Mouse (Mus musculus) midbrain, embryonic 15.5 days (tissue): ENCODE results near the gene Stx7. TPM values are rescaled to one million over a fixed set of nuclear protein-coding genes. Genes with fewer than 3 reads are reported as not detected.

Experiments
- ATAC-seq: fragments of 200-750 bp; cut with Nextera tagmentation; replicated peaks from 2 replicates; pipeline ENCODE4 v1.8.0; 2017; ENCODE audit warnings: moderate TSS enrichment
- H3K27ac ChIP-seq: fragments of 300-500 bp; sonication (generic); 2 replicates; pipeline ENCODE4 v1.5.1; 2015; ENCODE audit warnings: mild to moderate bottlenecking, inconsistent platforms
- H3K27me3 ChIP-seq: fragments of 300-500 bp; sonication (generic); replicated peaks from 2 replicates; pipeline ENCODE4 v1.6.1; 2015; ENCODE audit warnings: inconsistent platforms
- H3K36me3 ChIP-seq: fragments of 300-500 bp; sonication (generic); replicated peaks from 2 replicates; pipeline ENCODE4 v1.6.1; 2015; ENCODE audit warnings: inconsistent platforms
- H3K4me1 ChIP-seq: fragments of 300-500 bp; sonication (generic); 2 replicates; pipeline ENCODE4 v1.6.1; 2015; ENCODE audit warnings: inconsistent platforms
- H3K4me2 ChIP-seq: fragments of 300-500 bp; sonication (generic); 2 replicates; pipeline ENCODE4 v1.6.1; 2015; ENCODE audit warnings: inconsistent platforms, mild to moderate bottlenecking, moderate library complexity
- H3K4me3 ChIP-seq: fragments of 300-500 bp; sonication (generic); 2 replicates; pipeline ENCODE4 v1.5.1; 2015; ENCODE audit warnings: mild to moderate bottlenecking, inconsistent platforms
- H3K9ac ChIP-seq: fragments of 300-500 bp; sonication (generic); 2 replicates; pipeline ENCODE4 v1.6.1; 2015; ENCODE audit warnings: mild to moderate bottlenecking, inconsistent platforms
- H3K9me3 ChIP-seq: fragments of 300-500 bp; sonication (generic); 2 replicates; pipeline ENCODE4 v1.6.1; 2016; ENCODE audit warnings: inconsistent platforms
- WGBS: fragments of 180-500 bp; shearing (Covaris S2); methylation state at CpG from one replicate; pipeline ENCODE4 v1.1.7; 2015; ENCODE audit warnings: mixed read lengths; 5-methylcytosine and 5-hydroxymethylcytosine counted together
- polyA plus RNA-seq: library from polyadenylated mRNA; unstranded; fragments of >200 nt; fragmentation: Nextera tagmentation; extraction: Ambion mirVana; gene quantifications from 2 replicates; pipeline ENCODE4 v1.2.1, GENCODE M21; 2015

Stx7 gene
- polyA plus RNA-seq, 1 experiment from 2014 or later = 340 TPM

DNA sequence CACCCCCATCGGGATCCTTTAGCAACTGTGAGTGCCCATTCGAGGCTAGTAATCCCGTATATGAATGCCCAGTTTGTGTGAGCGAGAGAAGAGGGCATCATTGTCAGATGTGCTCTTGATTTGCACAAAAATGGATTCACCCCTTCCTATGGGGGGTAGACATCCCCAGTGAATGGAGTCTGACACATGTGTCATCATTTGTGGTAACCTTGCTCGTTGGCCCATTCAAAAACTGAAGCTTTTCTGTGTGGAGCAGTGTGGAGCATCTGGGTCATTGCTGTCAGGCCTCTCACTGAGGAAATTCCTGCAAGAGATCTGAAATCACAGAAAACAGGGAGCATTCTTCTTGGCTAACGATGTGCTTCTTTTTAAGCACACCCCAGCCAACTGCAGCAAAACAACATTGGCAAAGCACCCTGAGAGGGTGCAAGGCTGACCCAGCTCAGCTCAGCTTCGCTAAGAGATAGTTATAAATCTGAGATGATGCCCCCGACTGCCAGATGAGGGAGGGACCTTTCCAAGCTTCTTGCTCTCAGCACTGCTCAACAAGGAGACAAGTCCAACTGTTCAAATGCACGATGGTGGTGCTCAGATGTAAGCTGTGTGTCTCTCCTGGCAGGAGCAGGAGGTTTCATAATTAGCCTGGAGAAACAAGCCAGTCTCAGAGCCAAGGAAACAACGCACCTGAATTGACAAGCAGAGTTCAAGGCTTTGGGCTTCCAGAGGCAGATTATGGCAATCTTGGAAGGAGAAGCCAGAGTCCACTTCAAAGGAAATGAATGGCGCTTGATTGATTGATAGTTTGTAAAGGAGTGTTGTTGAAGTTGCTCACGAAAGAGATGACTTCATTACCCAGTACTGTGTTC lies 79.4 kb downstream of the Stx7 start:
- no peak overlapping the region for H3K4me2 ChIP-seq
- peaks cover 6% of the 10 kb centered on the region for H3K27me3 ChIP-seq
- no peak overlapping the region for H3K27ac ChIP-seq
- peaks cover 3% of the 10 kb centered on the region for H3K4me1 ChIP-seq
- H3K4me3 ChIP-seq = no peak overlapping the region
- no peaks in the 10 kb centered on the region for H3K9me3 ChIP-seq
- no peaks in the 10 kb centered on the region for H3K36me3 ChIP-seq
- WGBS = 40% methylated on average over 12 of the region's 12 CpGs
- no peak overlapping the region for H3K9ac ChIP-seq
- ATAC-seq = no peak

DNA sequence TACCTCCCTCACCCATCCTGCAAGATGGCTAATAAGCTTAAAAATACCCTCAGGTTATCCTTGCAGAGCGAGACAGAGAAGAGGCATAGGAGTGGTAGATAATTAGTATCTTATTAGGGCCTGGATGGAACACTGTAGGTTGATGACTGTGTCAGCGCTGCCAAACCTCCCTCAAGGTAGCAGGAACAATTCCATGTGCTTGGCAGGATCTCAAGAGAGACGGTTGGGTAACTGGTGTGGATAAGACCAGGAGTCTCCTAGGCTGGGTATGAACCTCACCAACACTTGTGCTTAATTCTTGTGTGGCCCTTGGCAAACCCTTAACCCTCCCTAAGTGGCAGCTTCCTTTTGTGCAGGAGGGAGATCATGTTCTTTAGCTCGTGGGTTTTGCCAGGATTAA lies 83.2 kb downstream of the Stx7 start:
- ATAC-seq = no peak
- no peaks in the 10 kb centered on the region for H3K9me3 ChIP-seq
- H3K4me2 ChIP-seq = no peak overlapping the region
- whole genome bisulfite sequencing = 55% methylated on average over 4 of the region's 4 CpGs
- no peaks in the 10 kb centered on the region for H3K36me3 ChIP-seq
- no peak overlapping the region for H3K4me3 ChIP-seq
- no peak overlapping the region for H3K9ac ChIP-seq
- peaks cover 4% of the 10 kb centered on the region; the same call in 1 of the 2 replicates for H3K4me1 ChIP-seq
- no peaks in the 10 kb centered on the region for H3K27me3 ChIP-seq
- H3K27ac ChIP-seq = no peak overlapping the region

DNA sequence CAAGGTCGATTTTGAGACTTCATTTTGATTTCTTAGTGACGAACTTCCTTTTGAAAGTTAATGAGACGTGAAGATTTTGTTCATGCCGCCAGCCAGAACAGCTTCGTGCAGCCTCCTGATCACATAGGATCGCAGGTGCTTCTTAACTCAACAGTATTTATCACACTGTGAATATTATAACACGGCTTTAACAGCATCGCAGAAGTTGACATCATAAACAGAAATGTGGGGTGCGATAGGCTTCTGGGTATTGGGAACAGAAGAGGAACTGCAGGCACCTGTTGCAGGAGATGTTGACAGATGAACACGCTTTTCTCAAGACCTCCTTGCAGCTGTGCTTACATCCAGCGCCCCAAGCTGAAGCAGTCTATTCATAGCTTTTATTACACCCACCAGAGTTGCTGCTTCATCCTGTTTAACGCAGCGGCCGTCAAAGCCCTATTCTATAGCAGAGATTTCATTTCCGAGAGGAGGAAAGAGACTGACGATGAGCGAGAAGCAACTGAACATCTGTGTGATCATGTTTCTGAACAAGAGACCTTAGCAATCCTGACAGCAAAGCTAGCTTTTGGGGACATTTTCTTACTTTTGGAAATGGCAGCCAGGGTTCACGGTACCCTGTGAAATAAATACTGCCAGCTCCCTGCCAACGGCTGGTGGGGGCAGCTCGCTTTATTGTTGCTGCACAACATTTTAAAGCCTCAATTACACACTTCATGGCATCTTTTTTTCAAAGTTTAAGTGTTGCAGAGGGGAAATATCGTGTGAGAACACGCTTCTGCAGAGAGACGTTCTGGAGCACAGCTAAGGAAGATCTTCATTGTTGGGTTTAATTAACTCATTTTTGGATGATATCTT lies 86.6 kb downstream of the Stx7 start:
- WGBS = 43% methylated on average over 23 of the region's 23 CpGs
- H3K4me2 ChIP-seq = peak overlapping the region; percentile 30
- no peaks in the 10 kb centered on the region for H3K27me3 ChIP-seq
- no peak overlapping the region for H3K4me3 ChIP-seq
- ATAC-seq = peak; percentile 60; the same call in 1 of the 2 replicates
- no peak overlapping the region for H3K27ac ChIP-seq
- no peaks in the 10 kb centered on the region for H3K36me3 ChIP-seq
- H3K4me1 ChIP-seq = peaks cover 4% of the 10 kb centered on the region; the same call in 1 of the 2 replicates
- H3K9ac ChIP-seq = no peak overlapping the region
- no peaks in the 10 kb centered on the region for H3K9me3 ChIP-seq

Other genes starting within 250 kb of the Stx7 start
- gene Taar1, start 228.9 kb upstream of the Stx7 start, polyA plus RNA-seq = not detected in 2 replicates
- 0.17 TPM in 2 replicates for gene Taar2, start 210.7 kb upstream of the Stx7 start, polyA plus RNA-seq
- not detected in 2 replicates for gene Taar3, start 199.7 kb upstream of the Stx7 start, polyA plus RNA-seq
- not detected in 2 replicates for gene Taar4, start 188.8 kb upstream of the Stx7 start, polyA plus RNA-seq
- gene Taar5, start 178.6 kb upstream of the Stx7 start, polyA plus RNA-seq = not detected in 2 replicates
- gene Taar6, start 163.7 kb upstream of the Stx7 start, polyA plus RNA-seq = not detected in 2 replicates
- gene Taar7a, start 155.8 kb upstream of the Stx7 start, polyA plus RNA-seq = not detected in 2 replicates
- not detected in 2 replicates for gene Taar7b, start 149.4 kb upstream of the Stx7 start, polyA plus RNA-seq
- not detected in 2 replicates for gene Taar7d, start 122.1 kb upstream of the Stx7 start, polyA plus RNA-seq
- gene Taar7e, start 111.7 kb upstream of the Stx7 start, polyA plus RNA-seq = not detected in 2 replicates
- not detected in 2 replicates for gene Taar7f, start 99.8 kb upstream of the Stx7 start, polyA plus RNA-seq
- gene Taar8a, start 72.8 kb upstream of the Stx7 start, polyA plus RNA-seq = not detected in 2 replicates
- gene Taar8b, start 57.0 kb upstream of the Stx7 start, polyA plus RNA-seq = not detected in 2 replicates
- gene Taar8c, start 47.4 kb upstream of the Stx7 start, polyA plus RNA-seq = not detected in 2 replicates
- not detected in 2 replicates for gene Taar9, start 39.8 kb upstream of the Stx7 start, polyA plus RNA-seq
- gene Moxd1, start 74.2 kb downstream of the Stx7 start, polyA plus RNA-seq = 1.2 and 1.8 TPM in 2 replicates